Mouse (Mus musculus) myocyte (in vitro differentiated cells): ENCODE measurements around the gene Rhebl1.

Experiments
- CEBPB ChIP-seq: IDR thresholded peaks from 2 replicates; pipeline ENCODE4 v1.6.1; 2011; ENCODE audit warnings: mild to moderate bottlenecking, moderate library complexity; ENCODE audit not compliant: poor library complexity, insufficient read depth, severe bottlenecking
- E2F4 ChIP-seq: IDR thresholded peaks from one replicate; pipeline ENCODE4 v1.6.1; 2011; ENCODE audit warnings: mild to moderate bottlenecking, control low read depth, moderate library complexity; ENCODE audit not compliant: insufficient read depth
- MAX ChIP-seq: IDR thresholded peaks from one replicate; pipeline ENCODE4 v1.6.1; 2011; ENCODE audit warnings: low read depth, mild to moderate bottlenecking, control low read depth
- MYOD1 ChIP-seq, 3 experiments: IDR thresholded peaks; one replicate each; pipeline ENCODE4 v1.6.1; 2011; ENCODE audit warnings: control low read depth in 2 of 3, low read depth in 2 of 3, mild to moderate bottlenecking in 2 of 3, moderate library complexity in 1 of 3; ENCODE audit not compliant: insufficient read length in 2 of 3, control insufficient read depth in 1 of 3
- MYOG ChIP-seq, 3 experiments: IDR thresholded peaks; one replicate each; pipeline ENCODE4 v1.6.1; 2011; ENCODE audit warnings: control low read depth in 2 of 3, low read depth in 2 of 3, mild to moderate bottlenecking in 2 of 3; ENCODE audit not compliant: insufficient read length in 2 of 3, control insufficient read depth in 1 of 3, insufficient read depth in 1 of 3
- POLR2A ChIP-seq: IDR thresholded peaks from one replicate; pipeline ENCODE4 v1.6.1; 2011; ENCODE audit warnings: low read depth, mild to moderate bottlenecking, control low read depth, moderate library complexity; ENCODE audit not compliant: insufficient read length
- POLR2AphosphoS2 ChIP-seq: IDR thresholded peaks from one replicate; pipeline ENCODE4 v1.6.1; 2011; ENCODE audit warnings: low read depth, control low read depth; ENCODE audit not compliant: insufficient read length
- TCF12 ChIP-seq: IDR thresholded peaks from one replicate; pipeline ENCODE4 v1.6.1; 2011; ENCODE audit warnings: mild to moderate bottlenecking, control low read depth; ENCODE audit not compliant: poor library complexity, insufficient read depth, severe bottlenecking
- USF1 ChIP-seq: IDR thresholded peaks from one replicate; pipeline ENCODE4 v1.6.1; 2011; ENCODE audit warnings: low read depth, mild to moderate bottlenecking, control low read depth, moderate library complexity

DNA sequence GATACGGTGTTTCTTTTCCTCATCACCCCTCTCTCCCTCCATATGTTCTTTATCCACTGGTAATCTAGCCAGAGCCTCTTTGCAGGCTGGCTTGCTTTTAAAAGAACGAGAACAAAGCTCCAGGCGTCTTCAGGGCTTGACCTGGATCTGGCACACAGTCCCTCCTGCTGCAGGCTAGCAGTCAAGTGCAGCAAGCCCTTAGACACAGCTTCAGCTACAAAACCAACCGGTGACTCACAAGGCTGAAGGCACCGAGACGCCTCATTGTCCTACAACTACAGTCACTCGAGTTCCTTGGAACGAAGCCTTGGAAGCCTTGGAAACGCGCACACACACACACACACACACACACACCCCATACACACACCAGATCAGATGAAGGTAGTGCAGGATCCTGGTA is 46.5 kb upstream of the Rhebl1 start:
- TF ChIP-seq TCF12 (no peak), POLR2A (no peak), POLR2AphosphoS2 (no peak), E2F4 (no peak), USF1 (no peak), MYOG (IDR thresholded peaks at IDR 0.05; ENCODE audit: control insufficient read depth in 1 of 3, insufficient read depth in 1 of 3, insufficient read length in 2 of 3, low read depth in 2 of 3) (no peak), MAX (no peak), CEBPB (no peak), MYOD1 (IDR thresholded peaks at IDR 0.05; ENCODE audit: control insufficient read depth in 1 of 3, insufficient read length in 2 of 3, low read depth in 2 of 3) (no peak)
